Mouse (Mus musculus): Measurements from ENCODE around the gene Dnah7b. TPM values are rescaled to one million over a fixed set of nuclear protein-coding genes. Genes with fewer than 3 reads are reported as not detected.
A peak's percentile ranks its signal among the peaks of the same experiment; 100 is the strongest.
"Not testable (repeated sequence)": the region's sequence is repeated elsewhere in the genome, so short reads cannot be mapped to it uniquely, and the experiment has no call there.

The Dnah7b gene
- polyA plus RNA-seq (2016; fragmentation: Nextera tagmentation; extraction: Ambion mirVana): 2.3 and 3.8 TPM in 2 replicates

DNA sequence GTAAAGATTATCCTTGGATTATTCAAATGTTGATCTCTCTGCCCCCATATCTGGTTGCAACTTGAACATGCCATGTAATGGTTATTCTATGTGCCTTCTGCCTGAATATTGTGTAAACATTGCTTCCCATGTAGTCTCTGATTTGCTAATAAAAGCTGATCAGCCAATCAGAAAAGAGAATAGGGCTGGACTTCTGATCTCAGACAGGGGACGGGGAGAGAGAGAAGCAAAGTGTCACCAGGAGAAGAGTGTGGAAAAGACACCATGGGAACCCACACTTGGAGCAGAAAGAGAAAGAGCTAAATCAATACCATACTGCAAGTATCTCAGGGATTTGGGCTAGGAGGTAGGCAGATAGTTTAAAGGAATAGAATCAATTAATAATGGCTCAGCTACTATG lies at the start of gene Dnah7b:
Gene Dnah7b, plus strand, starts transcription at position 301 of the 400 bp plus-strand sequence.
- peak; percentile 34; the same call in 1 of the 2 replicates for ATAC-seq (ENCODE audit: low FRiP score)
- H3K36me3 ChIP-seq: no peaks in the 10 kb centered on the region
- peak within 1 kb of the TSS; percentile 86 for H3K27ac ChIP-seq
- peak within 1 kb of the TSS; percentile 66 for H3K4me3 ChIP-seq
- H3K9me3 ChIP-seq (replicated peaks): no peaks in the 10 kb centered on the region
- peak within 1 kb of the TSS; percentile 63 for H3K4me2 ChIP-seq (replicated peaks)
- H3K27me3 ChIP-seq: no peaks in the 10 kb centered on the region
- H3K9ac ChIP-seq: peak within 1 kb of the TSS; percentile 75
- no peaks in the 10 kb centered on the region for H3K4me1 ChIP-seq
- WGBS: 23% methylated on average over 1 of the region's 1 CpGs

DNA sequence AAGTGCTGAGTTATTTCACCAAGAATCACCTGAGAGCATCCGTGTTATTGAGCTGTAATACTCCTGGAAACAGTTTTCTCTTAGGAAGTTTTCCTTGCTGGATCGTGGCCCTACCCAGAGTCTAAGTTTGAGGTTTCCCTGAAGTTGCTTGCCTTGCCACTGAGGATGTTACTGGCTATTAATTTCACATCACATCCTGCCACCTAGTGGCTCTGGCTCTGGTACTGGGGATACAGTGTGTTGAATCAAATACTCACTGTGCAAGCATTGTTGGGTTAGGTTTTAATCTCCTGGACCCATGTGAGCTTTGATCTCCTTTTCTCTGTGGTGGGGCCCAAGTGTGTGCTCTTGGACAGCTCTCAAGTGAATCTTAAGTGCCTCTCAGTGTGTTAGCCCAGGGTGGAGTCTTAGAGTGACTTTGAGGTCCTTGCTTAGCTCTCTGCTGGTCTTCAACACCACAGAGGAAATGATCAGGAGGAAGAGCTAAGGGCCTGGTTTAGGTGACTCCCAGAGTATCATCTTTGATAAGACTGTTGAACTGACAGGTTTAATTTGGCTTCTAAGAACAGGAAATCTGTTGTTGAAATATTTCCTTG lies 47.6 kb upstream of the Dnah7b start:
- H3K36me3 ChIP-seq: no peaks in the 10 kb centered on the region
- no peak for ATAC-seq (ENCODE audit: low FRiP score)
- H3K4me1 ChIP-seq: no peaks in the 10 kb centered on the region
- H3K4me2 ChIP-seq (replicated peaks): no peak overlapping the region
- no peak overlapping the region for H3K4me3 ChIP-seq
- H3K9ac ChIP-seq: no peak overlapping the region
- H3K27ac ChIP-seq: no peak overlapping the region
- no peaks in the 10 kb centered on the region for H3K27me3 ChIP-seq
- WGBS: 62% methylated on average over 2 of the region's 2 CpGs
- H3K9me3 ChIP-seq (replicated peaks): no peaks in the 10 kb centered on the region

DNA sequence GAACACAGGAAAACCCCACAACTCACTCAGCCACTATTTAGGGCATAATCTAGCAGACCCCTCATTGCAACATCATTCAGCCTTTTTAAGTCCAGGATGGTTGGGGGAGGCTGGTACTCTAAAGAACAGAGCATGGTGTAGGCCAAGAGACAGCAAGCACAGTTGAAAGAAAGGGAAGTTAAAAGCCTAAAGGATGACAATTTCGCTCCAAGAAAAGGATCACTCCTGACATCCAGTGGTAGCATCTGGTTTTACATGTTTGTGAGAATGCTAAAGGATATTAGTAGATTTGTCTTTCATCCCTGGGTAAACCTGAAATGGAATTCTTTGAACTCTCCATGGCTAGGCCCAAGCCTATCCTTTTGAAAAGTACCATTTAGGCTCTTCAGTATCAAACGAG lies 43.9 kb upstream of the Dnah7b start:
- Histone ChIP-seq H3K9ac (no peak overlapping the region), H3K4me3 (no peak overlapping the region), H3K4me1 (no peaks in the 10 kb centered on the region), H3K4me2 (replicated peaks) (no peak overlapping the region), H3K36me3 (no peaks in the 10 kb centered on the region), H3K27me3 (no peaks in the 10 kb centered on the region), H3K9me3 (replicated peaks) (no peaks in the 10 kb centered on the region), H3K27ac (no peak overlapping the region)
- no peak for ATAC-seq (ENCODE audit: low FRiP score)
- WGBS: 28% methylated on average over 2 of the region's 2 CpGs

DNA sequence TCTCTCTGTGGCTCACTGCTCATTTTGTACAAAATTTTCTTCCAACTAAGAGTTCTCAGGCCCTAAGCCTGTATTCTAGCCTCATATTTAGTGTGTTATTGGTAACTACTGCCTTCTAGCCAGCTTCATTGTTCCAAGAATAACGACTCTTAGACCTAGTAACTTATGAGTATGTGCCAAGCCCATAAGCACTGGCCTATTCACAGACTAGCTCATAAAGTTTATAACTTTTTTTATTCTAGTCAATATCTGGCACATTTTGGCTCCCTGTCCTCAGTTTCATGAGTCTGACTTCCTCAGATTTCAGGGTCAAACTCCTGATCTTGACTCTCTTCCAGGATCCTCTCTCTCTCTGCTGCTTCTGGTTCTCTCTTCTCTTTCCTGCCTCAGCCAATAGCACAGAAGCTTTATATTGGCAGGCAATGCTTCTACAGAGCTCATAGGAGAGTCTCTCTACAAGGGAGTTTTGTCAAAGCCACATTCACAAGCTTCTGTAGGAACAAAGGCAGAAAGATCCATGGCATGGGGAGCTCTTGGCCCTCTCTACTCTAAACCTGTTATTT lies 34.0 kb upstream of the Dnah7b start:
- no peaks in the 10 kb centered on the region for H3K36me3 ChIP-seq
- no peak overlapping the region for H3K27ac ChIP-seq
- WGBS: 93% methylated on average over 1 of the region's 1 CpGs
- H3K9ac ChIP-seq: no peak overlapping the region
- no peaks in the 10 kb centered on the region for H3K4me1 ChIP-seq
- no peak overlapping the region for H3K4me3 ChIP-seq
- no peaks in the 10 kb centered on the region for H3K9me3 ChIP-seq (replicated peaks)
- no peak overlapping the region for H3K4me2 ChIP-seq (replicated peaks)
- no peak for ATAC-seq (ENCODE audit: low FRiP score)
- H3K27me3 ChIP-seq: no peaks in the 10 kb centered on the region

DNA sequence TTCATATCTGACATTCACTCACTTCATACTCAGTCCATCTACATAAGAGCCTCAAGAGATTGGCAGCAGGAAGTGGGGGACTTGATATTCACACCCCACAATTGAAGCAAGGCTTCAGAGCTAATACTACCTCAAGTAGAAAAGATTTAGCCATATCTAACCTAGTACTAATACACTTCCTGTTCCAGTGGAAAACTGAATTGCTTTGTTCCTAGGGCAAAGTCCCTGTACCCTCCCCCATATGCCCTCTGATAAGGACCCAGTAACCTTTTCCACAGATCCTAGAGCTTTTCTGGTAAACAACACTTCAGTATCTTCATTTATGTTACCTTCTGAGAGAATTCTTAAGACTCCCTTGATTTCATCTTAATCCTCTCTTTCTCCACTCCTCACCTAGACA lies 17.9 kb upstream of the Dnah7b start:
- H3K27me3 ChIP-seq: no peaks in the 10 kb centered on the region
- no peaks in the 10 kb centered on the region for H3K4me1 ChIP-seq
- no peak for ATAC-seq (ENCODE audit: low FRiP score)
- no peak overlapping the region for H3K4me2 ChIP-seq (replicated peaks)
- H3K4me3 ChIP-seq: no peak overlapping the region
- H3K9ac ChIP-seq: no peak overlapping the region
- H3K27ac ChIP-seq: no peak overlapping the region
- no peaks in the 10 kb centered on the region for H3K9me3 ChIP-seq (replicated peaks)
- no peaks in the 10 kb centered on the region for H3K36me3 ChIP-seq

DNA sequence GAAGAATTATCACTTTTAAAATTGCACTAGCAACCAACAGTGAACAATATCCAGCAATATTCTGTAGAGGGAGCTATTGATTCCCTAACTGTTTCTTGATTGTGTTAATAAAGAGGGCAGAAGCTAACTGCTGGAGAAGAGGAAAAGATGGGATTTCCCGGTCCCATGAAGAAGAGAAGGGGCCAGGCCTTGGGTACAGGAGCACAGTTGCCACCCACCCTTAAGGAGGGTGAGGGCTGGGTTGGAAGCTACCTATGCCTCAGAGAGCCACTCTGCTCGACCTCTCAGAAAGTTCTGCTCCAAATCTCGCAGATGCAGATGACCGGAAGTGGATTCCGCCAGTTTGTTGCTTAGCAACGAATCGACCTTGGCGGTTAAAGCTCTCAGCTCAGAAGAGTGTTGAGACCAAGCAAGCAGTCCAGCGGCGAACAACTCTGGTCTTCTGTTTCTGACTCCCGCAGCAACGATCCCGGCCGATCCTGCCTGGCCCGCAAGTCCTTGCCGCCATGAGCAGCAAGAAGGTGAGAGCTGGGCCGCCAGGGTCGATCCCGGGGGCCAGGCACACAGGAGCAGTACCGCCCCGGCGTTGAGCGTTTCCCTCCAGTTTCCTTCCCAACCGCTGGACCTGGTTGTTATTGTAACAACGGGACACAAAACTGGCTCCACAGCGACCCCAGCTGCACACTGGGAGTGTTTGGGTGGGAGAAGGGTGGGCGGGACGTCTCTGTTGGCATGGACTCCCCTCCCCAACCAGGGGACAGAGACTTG lies 553 bp downstream of the Dnah7b start:
- peak overlapping the region; percentile 75 for H3K9ac ChIP-seq
- no peaks in the 10 kb centered on the region for H3K36me3 ChIP-seq
- peak overlapping the region; percentile 63 for H3K4me2 ChIP-seq (replicated peaks)
- peak overlapping the region; percentile 86 for H3K27ac ChIP-seq
- H3K9me3 ChIP-seq (replicated peaks): no peaks in the 10 kb centered on the region
- no peaks in the 10 kb centered on the region for H3K27me3 ChIP-seq
- no peaks in the 10 kb centered on the region for H3K4me1 ChIP-seq
- peak overlapping the region; percentile 66 for H3K4me3 ChIP-seq
- WGBS: under 1% methylated on average over 28 of the region's 28 CpGs
- peak; percentile 92 for ATAC-seq (ENCODE audit: low FRiP score)

DNA sequence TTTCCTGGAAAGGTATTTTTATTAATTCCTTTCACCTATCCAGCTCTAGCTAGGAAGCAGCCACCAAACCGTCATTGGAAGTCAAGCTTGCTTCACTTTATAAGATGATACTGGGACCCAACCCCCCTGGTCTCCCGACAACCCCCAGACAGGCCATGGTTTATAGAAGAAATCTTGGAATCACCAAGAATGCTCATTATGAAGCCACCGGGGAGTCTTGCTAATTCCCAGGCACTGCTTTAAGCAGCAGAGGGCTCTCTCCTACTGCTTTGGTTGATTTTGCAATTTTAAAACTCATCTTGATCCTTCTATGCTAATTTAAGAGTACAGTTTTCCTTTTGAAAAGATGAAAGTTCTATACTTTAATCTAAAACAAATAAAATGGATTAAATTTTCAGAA lies 2.7 kb downstream of the Dnah7b start:
- not testable (repeated sequence) for H3K27ac ChIP-seq; H3K9ac ChIP-seq; H3K4me1 ChIP-seq; H3K4me2 ChIP-seq (replicated peaks); H3K36me3 ChIP-seq; H3K4me3 ChIP-seq; ATAC-seq (ENCODE audit: low FRiP score); H3K27me3 ChIP-seq; H3K9me3 ChIP-seq (replicated peaks)
- 87% methylated on average over 3 of the region's 3 CpGs for WGBS

DNA sequence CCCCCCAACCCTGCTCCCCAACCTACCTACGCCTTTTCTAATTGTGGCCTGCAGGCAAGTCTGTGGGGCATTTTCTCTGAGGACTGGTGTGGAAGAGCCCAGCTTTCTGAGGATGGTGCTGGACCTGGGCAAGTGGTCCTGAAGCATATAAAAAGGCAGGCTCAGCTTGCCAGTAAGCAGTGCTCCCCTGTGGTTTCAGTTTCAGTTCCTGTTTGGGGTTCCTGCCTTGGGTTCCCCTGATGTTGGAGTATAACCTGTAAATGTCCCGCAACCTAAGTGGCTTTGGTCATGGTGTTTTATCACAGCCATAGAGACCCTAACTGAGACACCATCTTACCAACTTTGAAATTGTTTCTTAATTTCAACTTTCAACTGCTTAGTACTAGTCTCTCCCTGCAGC lies 11.8 kb downstream of the Dnah7b start:
- Histone ChIP-seq H3K27me3 (no peaks in the 10 kb centered on the region), H3K36me3 (no peaks in the 10 kb centered on the region), H3K4me2 (replicated peaks) (no peak overlapping the region), H3K9me3 (replicated peaks) (no peaks in the 10 kb centered on the region), H3K27ac (no peak overlapping the region), H3K4me1 (no peaks in the 10 kb centered on the region), H3K4me3 (no peak overlapping the region), H3K9ac (no peak overlapping the region)
- WGBS: 91% methylated on average over 2 of the region's 2 CpGs
- ATAC-seq (ENCODE audit: low FRiP score): no peak

DNA sequence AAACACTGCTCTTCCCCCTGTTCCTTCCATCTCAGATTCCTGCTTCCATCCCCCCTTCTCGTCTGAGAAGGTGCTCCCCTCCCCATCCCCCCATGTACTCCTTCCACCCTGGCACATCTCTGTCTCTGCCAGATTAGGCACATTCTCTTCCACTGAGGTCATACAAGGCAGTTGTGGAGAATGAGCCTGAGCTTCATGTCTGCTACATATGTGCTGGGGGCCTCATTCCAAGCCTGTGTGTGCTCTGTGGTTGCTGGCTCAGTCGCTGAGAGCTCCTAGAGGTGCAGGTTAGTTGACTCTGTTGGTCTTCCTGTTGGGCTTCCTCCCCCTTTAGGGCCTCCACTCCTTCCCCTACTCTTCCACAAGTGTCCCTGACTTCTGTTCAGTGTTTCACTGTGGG lies 34.4 kb downstream of the Dnah7b start:
- WGBS: 93% methylated on average over 2 of the region's 2 CpGs
- ATAC-seq (ENCODE audit: low FRiP score): no peak
- H3K9ac ChIP-seq: no peak overlapping the region
- H3K4me2 ChIP-seq (replicated peaks): no peak overlapping the region
- no peaks in the 10 kb centered on the region for H3K36me3 ChIP-seq
- no peak overlapping the region for H3K4me3 ChIP-seq
- H3K9me3 ChIP-seq (replicated peaks): no peaks in the 10 kb centered on the region
- no peak overlapping the region for H3K27ac ChIP-seq
- no peaks in the 10 kb centered on the region for H3K4me1 ChIP-seq
- no peaks in the 10 kb centered on the region for H3K27me3 ChIP-seq

DNA sequence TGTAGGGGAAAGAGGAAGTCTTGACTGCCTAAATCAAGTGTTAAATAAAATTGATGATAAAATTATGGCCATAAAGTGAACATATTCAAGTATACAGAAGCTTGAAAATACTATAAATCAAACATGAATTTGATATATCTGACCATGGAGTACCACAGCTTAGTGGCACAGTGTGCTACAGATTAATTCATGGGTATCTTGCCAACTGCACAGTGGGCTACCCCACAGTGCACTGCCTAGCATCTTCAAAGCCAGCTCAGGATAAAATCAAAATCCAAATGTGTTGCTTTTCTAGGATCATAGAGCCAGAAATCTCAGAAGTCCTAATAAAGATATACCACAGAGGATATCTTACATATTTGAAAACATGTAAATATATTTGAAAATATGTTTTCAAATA lies 46.5 kb downstream of the Dnah7b start:
- not testable (repeated sequence) for H3K4me1 ChIP-seq; H3K4me3 ChIP-seq; H3K4me2 ChIP-seq (replicated peaks); ATAC-seq (ENCODE audit: low FRiP score); H3K9ac ChIP-seq; H3K36me3 ChIP-seq; H3K27me3 ChIP-seq; H3K27ac ChIP-seq; H3K9me3 ChIP-seq (replicated peaks)

DNA sequence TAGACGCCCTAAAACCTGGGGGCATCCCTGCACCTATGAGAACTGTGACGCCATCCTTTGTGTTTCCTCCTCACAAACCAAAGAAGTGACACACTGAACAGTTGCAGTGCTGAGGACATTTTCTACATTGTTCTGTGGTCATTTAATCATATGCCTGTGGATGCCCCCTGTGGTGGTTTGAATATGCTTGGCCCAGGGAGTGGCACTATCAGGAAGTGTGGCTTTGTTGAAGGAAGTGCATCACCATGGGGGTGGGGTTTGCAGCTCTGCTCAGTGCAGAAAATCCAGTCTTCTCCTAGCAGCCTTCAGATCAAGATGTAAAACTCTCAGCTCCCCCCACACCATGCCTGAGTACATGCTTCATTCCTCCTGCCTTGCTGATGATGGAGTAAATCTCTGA lies 51.1 kb downstream of the Dnah7b start:
- H3K27me3 ChIP-seq; ATAC-seq (ENCODE audit: low FRiP score): not testable (repeated sequence)

DNA sequence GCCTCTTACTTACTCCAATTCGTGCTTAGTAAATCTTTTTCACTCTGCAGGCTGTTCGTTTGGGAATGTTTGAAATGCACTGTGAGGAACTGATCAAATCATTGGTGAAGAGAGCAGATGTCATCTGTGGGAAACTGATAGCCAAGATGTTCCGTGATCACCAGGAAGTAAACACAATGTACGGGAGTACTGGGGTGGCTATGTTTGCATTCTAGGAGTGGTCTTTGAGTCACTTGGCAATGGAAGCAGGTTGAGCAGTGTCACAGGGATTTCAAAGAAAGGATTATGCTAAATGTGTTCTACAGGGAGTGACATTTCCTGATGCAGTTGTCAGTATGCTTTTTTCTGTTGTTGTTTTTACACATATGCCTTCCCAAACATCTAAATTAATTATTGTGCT lies 61.9 kb downstream of the Dnah7b start:
- no peaks in the 10 kb centered on the region for H3K27me3 ChIP-seq
- ATAC-seq (ENCODE audit: low FRiP score): no peak
- H3K9ac ChIP-seq: no peak overlapping the region
- no peaks in the 10 kb centered on the region for H3K4me1 ChIP-seq
- WGBS: 74% methylated on average over 4 of the region's 4 CpGs
- H3K36me3 ChIP-seq: no peaks in the 10 kb centered on the region
- H3K4me3 ChIP-seq: no peak overlapping the region
- no peak overlapping the region for H3K27ac ChIP-seq
- H3K9me3 ChIP-seq (replicated peaks): no peaks in the 10 kb centered on the region
- H3K4me2 ChIP-seq (replicated peaks): no peak overlapping the region

More for the DNA sequence above, 51.1 kb downstream of the Dnah7b start:
- H3K9me3 ChIP-seq (replicated peaks); H3K36me3 ChIP-seq; H3K9ac ChIP-seq; H3K4me1 ChIP-seq; H3K4me2 ChIP-seq (replicated peaks); H3K27ac ChIP-seq; H3K4me3 ChIP-seq: not testable (repeated sequence)
- 79% methylated on average over 2 of the region's 2 CpGs for WGBS

DNA sequence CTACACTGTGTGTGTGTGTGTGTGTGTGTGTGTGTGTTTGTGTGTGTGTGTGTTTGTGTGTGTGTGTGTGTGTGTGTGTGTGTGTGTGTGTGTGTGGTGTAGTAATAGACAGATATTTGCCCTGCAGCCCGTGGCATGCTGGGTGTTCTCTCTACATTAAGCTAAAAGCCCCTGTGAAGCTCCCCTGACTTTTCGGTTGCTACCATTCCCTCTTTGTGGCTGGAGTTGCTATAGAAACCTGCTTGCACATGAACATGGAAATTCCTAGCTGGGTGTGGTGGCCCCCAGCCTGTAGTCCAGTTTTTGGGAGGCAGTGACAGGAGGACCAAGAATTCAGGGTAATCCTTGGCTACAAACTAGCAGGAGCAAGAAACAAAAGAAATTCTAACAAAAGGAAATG lies 130.7 kb downstream of the Dnah7b start:
- ATAC-seq (ENCODE audit: low FRiP score); H3K4me3 ChIP-seq; H3K4me2 ChIP-seq (replicated peaks); H3K27ac ChIP-seq; H3K9ac ChIP-seq; H3K9me3 ChIP-seq (replicated peaks); H3K4me1 ChIP-seq; H3K36me3 ChIP-seq; H3K27me3 ChIP-seq: not testable (repeated sequence)
- 33% methylated on average over 2 of the region's 2 CpGs for WGBS

All from hindbrain, embryonic 12.5 days (tissue).